Mouse (Mus musculus): ENCODE data around the gene Hhatl. TPM values are rescaled to one million over a fixed set of nuclear protein-coding genes. Genes with fewer than 3 reads are reported as not detected.
A peak's percentile ranks its signal among the peaks of the same experiment; 100 is the strongest.

Hhatl gene
- polyA plus RNA-seq, 1 experiment from 2014 or later, result 1.8 TPM

DNA sequence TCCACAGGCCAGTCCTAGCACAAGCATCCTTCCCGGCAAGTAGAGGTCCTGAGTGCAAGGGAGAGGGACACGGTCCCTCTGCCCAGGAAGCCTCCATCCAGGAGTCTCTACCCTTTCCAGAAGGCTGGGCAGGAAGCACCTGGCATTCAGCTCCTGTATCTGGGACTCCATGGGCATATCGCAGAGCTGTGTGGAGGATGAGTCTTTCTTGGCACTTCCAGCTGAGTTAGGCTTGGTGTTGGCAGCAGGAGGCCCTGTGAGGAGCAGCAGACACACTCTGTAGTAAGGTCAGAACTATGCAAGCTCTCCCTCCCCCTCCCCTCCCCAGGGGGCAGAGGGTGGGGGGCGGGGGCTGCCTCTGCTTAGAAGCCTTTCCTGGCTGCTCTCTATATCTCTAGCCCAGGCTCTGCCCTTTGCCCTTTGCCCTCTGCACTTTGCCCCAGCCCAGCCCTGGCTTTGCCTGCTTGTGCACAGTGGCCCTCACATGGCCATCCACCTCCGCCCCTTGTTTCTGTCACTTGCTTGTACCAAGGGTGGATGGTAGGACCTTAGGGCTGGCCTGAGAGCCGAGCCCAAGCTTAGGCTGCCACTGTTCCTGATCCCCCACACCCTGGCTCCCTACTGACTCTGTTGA, 6.7 kb upstream of the Hhatl start:
- H3K9ac ChIP-seq, result no peak overlapping the region
- no peak for ATAC-seq (ENCODE audit: borderline replicate concordance, extremely low read depth, low FRiP score, low TSS enrichment)

DNA sequence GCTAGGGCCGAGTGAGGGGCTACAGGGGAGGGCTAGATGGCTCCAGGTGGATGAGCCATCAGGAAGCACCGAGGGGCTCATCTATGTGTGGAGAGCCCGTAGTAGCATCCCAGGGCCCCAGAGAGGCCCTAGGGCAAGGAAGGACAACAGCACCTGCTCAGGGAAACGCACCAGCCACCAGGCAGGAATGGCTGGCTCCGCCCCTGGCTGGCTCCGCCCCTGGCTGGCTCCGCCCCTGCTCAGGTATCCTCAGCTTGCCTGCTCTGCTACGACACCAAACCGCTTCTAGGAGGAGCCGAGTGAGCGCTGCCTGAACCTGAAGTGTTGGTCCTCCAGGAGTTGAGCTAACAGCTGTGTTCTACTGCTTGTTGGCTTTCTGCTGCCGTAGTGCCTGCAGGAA, 5.4 kb upstream of the Hhatl start:
- ATAC-seq (ENCODE audit: borderline replicate concordance, extremely low read depth, low FRiP score, low TSS enrichment), result peak; percentile 51

More for the DNA sequence above, 6.7 kb upstream of the Hhatl start:
- no peak overlapping the region for H3K27ac ChIP-seq
- no peak overlapping the region for H3K4me3 ChIP-seq
- H3K4me1 ChIP-seq, result peaks cover 3% of the 10 kb centered on the region; the same call in 1 of the 2 replicates
- no peaks in the 10 kb centered on the region for H3K9me3 ChIP-seq
- WGBS, result 36% methylated on average over 6 of the region's 6 CpGs
- no peak overlapping the region for H3K4me2 ChIP-seq
- H3K27me3 ChIP-seq, result no peaks in the 10 kb centered on the region
- no peaks in the 10 kb centered on the region for H3K36me3 ChIP-seq

GRCm38 (mm10) chr9:121794972-121795539, 2.7 kb upstream of the Hhatl start:
- no peak overlapping the region for H3K4me2 ChIP-seq
- H3K9me3 ChIP-seq, result no peaks in the 10 kb centered on the region
- H3K36me3 ChIP-seq, result no peaks in the 10 kb centered on the region
- no peak overlapping the region for H3K9ac ChIP-seq
- H3K27me3 ChIP-seq, result no peaks in the 10 kb centered on the region
- no peak overlapping the region for H3K4me3 ChIP-seq
- WGBS, result 50% methylated on average over 1 of the region's 1 CpGs
- H3K27ac ChIP-seq, result no peak overlapping the region
- peaks cover 10% of the 10 kb centered on the region; the same call in 1 of the 2 replicates for H3K4me1 ChIP-seq
- no peak for ATAC-seq (ENCODE audit: borderline replicate concordance, extremely low read depth, low FRiP score, low TSS enrichment)

More for the DNA sequence above, 5.4 kb upstream of the Hhatl start:
- Histone ChIP-seq H3K27me3 (no peaks in the 10 kb centered on the region), H3K4me1 (peaks cover 3% of the 10 kb centered on the region; the same call in 1 of the 2 replicates), H3K9me3 (no peaks in the 10 kb centered on the region), H3K27ac (no peak overlapping the region), H3K4me2 (peak overlapping the region; percentile 36), H3K36me3 (no peaks in the 10 kb centered on the region), H3K9ac (no peak overlapping the region), H3K4me3 (no peak overlapping the region)
- 12% methylated on average over 12 of the region's 12 CpGs for WGBS

DNA sequence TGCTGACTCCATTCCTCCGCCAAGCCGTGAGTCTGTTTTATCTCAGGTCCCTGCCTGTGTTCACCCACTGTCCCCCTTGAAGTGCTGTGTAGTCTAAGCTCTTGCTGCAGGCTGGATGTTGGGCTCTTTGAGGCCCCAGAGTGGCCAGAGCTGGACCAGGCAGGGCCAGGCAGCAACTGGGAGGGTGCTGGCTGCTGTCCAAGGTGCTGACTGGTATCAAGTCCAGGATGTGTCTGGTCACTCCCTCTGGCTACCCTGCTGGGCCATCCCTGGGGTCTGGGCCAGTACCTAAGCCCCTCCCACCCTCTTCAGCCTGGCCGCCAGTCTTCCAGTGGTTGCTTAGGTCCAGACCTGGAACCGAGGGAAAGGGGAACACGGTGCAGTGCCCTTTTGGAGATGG, 1.1 kb downstream of the Hhatl start:
- no peak overlapping the region for H3K4me2 ChIP-seq
- no peak overlapping the region for H3K27ac ChIP-seq
- no peaks in the 10 kb centered on the region for H3K36me3 ChIP-seq
- 0 out of 2 replicates have a peak, but pooled peaks have one; percentile 6 for ATAC-seq (ENCODE audit: borderline replicate concordance, extremely low read depth, low FRiP score, low TSS enrichment)
- H3K4me1 ChIP-seq, result peaks cover 7% of the 10 kb centered on the region; the same call in 1 of the 2 replicates
- H3K4me3 ChIP-seq, result no peak overlapping the region
- 0 out of 2 replicates have a peak, but pooled peaks cover 4% of the 10 kb centered on the region for H3K27me3 ChIP-seq
- 18% methylated on average over 5 of the region's 5 CpGs for WGBS
- H3K9me3 ChIP-seq, result no peaks in the 10 kb centered on the region
- no peak overlapping the region for H3K9ac ChIP-seq

DNA sequence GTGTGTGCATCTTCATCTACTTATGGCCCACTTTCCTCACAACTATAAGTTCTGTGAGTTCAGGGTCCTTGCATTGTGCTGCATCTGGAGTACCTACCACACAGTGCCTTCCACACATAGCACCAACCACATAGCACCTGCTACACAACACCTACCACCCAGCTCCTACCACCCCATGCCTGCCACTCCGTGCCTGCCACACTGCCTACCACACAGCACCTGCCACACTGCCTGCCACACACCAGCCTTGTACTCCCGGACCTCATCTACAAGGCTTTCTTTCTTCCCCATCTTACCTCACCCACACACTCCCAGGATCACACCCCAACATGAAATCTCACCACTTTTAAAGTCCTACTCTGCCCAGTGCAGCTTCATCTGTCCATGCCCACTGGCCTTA, 5.9 kb downstream of the Hhatl start:
- Histone ChIP-seq H3K4me1 (no peaks in the 10 kb centered on the region), H3K27me3 (0 out of 2 replicates have a peak, but pooled peaks cover 4% of the 10 kb centered on the region), H3K36me3 (no peaks in the 10 kb centered on the region), H3K4me3 (no peak overlapping the region), H3K27ac (no peak overlapping the region), H3K9ac (no peak overlapping the region), H3K4me2 (no peak overlapping the region), H3K9me3 (no peaks in the 10 kb centered on the region)
- 78% methylated on average over 2 of the region's 2 CpGs for WGBS
- ATAC-seq (ENCODE audit: borderline replicate concordance, extremely low read depth, low FRiP score, low TSS enrichment), result no peak

DNA sequence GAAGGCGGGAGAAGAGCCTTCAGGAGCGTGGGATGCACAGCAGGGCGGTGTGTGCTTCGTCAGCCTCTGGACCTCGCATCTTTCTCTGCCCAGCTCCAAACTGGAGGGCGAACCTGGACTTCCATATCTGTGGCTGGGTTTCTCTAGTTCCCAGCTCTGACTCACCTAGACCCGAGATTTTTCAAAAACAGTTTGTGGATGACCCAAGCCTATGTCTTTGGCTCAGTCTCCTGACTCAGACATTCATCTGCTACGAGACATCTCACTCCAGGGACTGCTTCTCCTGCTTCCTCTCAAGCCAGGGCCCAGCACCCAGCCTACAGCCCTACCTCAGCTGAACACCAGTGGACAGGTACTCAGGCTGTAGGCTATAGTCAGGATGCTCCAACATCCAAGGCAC, 7.0 kb downstream of the Hhatl start:
- Histone ChIP-seq H3K9me3 (no peaks in the 10 kb centered on the region), H3K36me3 (no peaks in the 10 kb centered on the region), H3K4me3 (no peak overlapping the region), H3K9ac (no peak overlapping the region), H3K4me2 (no peak overlapping the region), H3K27ac (no peak overlapping the region), H3K4me1 (no peaks in the 10 kb centered on the region), H3K27me3 (0 out of 2 replicates have a peak, but pooled peaks cover 4% of the 10 kb centered on the region)
- ATAC-seq (ENCODE audit: borderline replicate concordance, extremely low read depth, low FRiP score, low TSS enrichment), result no peak
- WGBS, result 79% methylated on average over 8 of the region's 8 CpGs

DNA sequence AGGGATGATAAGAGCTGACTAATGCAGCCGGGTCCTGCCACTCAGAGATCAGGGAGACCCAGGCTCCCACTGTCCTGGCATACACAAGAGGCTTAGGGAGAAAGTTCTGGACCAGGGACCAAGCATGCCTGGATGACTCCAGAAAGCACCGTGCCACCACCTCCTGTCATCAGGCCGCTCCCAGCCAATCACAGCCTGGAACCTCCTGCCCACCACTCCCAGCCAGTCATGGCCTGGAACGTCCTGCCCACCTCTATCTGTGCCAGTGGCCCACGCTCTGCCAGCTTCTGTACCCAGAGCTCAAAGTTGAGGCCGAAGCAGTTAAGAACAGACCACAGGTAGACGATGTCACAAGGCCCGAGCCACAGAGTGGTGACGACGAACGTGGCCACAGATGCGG, 7.5 kb downstream of the Hhatl start:
- no peak for ATAC-seq (ENCODE audit: borderline replicate concordance, extremely low read depth, low FRiP score, low TSS enrichment)
- no peak overlapping the region for H3K4me2 ChIP-seq

GRCm38 (mm10) chr9:121778066-121778624, 14.2 kb downstream of the Hhatl start:
- WGBS, result 10% methylated on average over 54 of the region's 54 CpGs
- H3K4me2 ChIP-seq, result peak overlapping the region; percentile 65
- H3K27ac ChIP-seq, result no peak overlapping the region

More for the DNA sequence above, 7.5 kb downstream of the Hhatl start:
- Histone ChIP-seq H3K27me3 (peaks cover 4% of the 10 kb centered on the region; the same call in 1 of the 2 replicates), H3K27ac (no peak overlapping the region), H3K4me3 (no peak overlapping the region), H3K4me1 (no peaks in the 10 kb centered on the region), H3K9me3 (no peaks in the 10 kb centered on the region), H3K36me3 (no peaks in the 10 kb centered on the region), H3K9ac (no peak overlapping the region)
- 78% methylated on average over 12 of the region's 12 CpGs for WGBS

DNA sequence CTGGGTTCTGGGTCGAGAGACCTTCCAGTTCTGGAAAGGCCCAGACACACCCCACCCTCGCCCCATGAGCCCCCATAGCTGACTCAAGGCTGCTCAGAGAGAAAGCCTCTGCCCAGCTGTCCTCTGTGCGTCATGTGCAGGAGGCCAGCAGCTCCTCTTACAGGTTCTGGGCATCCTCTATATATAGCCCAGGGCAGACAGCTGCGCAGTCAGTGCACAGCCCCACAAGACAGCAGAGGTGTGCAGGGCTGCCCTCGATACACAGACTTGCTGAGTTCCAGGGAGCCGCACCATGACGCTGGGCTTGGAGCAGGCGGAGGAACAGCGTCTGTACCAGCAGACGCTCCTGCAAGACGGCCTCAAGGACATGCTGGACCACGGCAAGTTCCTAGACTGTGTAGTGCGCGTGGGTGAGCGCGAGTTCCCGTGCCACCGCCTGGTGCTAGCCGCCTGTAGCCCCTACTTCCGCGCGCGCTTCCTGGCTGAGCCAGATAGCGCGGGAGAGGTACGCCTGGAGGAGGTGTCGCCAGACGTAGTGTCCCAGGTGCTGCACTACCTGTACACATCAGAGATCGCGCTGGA, 14.7 kb downstream of the Hhatl start, which contains the start of gene Klhl40:
Gene Klhl40 (plus strand): TSS at position 124 of the 582 bp plus-strand sequence.
- Histone ChIP-seq H3K4me2 (peak within 1 kb of the TSS; percentile 65), H3K27me3 (peaks cover 40% of the 10 kb centered on the region), H3K4me1 (peaks cover 11% of the 10 kb centered on the region), H3K9ac (no peak within 1 kb of the TSS), H3K9me3 (no peaks in the 10 kb centered on the region), H3K4me3 (peak within 1 kb of the TSS; percentile 28), H3K27ac (no peak within 1 kb of the TSS), H3K36me3 (no peaks in the 10 kb centered on the region)
- 12% methylated on average over 30 of the region's 30 CpGs for WGBS
- ATAC-seq (ENCODE audit: borderline replicate concordance, extremely low read depth, low FRiP score, low TSS enrichment), result peak; percentile 33; the same call in 1 of the 2 replicates

More at GRCm38 (mm10) chr9:121778066-121778624, 14.2 kb downstream of the Hhatl start:
- H3K4me3 ChIP-seq, result peak overlapping the region; percentile 28
- H3K9ac ChIP-seq, result no peak overlapping the region
- peaks cover 40% of the 10 kb centered on the region for H3K27me3 ChIP-seq
- H3K4me1 ChIP-seq, result peaks cover 11% of the 10 kb centered on the region
- peak; percentile 40; the same call in 1 of the 2 replicates for ATAC-seq (ENCODE audit: borderline replicate concordance, extremely low read depth, low FRiP score, low TSS enrichment)
- H3K9me3 ChIP-seq, result no peaks in the 10 kb centered on the region
- H3K36me3 ChIP-seq, result no peaks in the 10 kb centered on the region

- 77% methylated on average over 7 of the region's 7 CpGs for WGBS
- no peaks in the 10 kb centered on the region for H3K36me3 ChIP-seq
- no peak overlapping the region for H3K9ac ChIP-seq
- no peak overlapping the region for H3K4me2 ChIP-seq
- ATAC-seq (ENCODE audit: borderline replicate concordance, extremely low read depth, low FRiP score, low TSS enrichment), result no peak
- H3K4me3 ChIP-seq, result no peak overlapping the region
- no peaks in the 10 kb centered on the region for H3K9me3 ChIP-seq
- peaks cover 11% of the 10 kb centered on the region for H3K4me1 ChIP-seq
- peaks cover 40% of the 10 kb centered on the region for H3K27me3 ChIP-seq
- no peak overlapping the region for H3K27ac ChIP-seq
Observed at GRCm38 (mm10) chr9:121776511-121776910, 15.8 kb downstream of the Hhatl start.

DNA sequence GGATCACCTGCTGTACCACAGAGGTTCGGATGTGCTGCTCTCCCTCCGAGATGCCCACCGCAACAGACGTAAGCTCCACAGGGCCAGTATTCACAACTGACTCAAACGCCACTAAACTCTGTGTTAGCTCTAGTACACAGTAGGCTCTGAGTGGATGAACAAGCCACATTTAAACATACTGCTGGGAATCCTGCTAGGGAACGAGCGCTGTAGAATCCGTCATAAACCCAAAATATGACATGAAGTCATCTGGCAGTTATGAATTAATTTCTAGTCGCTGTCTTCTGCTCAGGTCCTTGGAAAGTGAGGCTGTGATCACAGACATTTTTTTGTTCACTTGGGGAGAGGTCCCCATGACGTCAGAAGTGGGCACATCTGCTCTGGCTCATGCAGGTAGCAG, 16.4 kb downstream of the Hhatl start:
- no peak overlapping the region for H3K4me3 ChIP-seq
- H3K27me3 ChIP-seq, result peaks cover 40% of the 10 kb centered on the region
- 73% methylated on average over 10 of the region's 10 CpGs for WGBS
- H3K4me2 ChIP-seq, result no peak overlapping the region
- no peak for ATAC-seq (ENCODE audit: borderline replicate concordance, extremely low read depth, low FRiP score, low TSS enrichment)
- H3K27ac ChIP-seq, result no peak overlapping the region
- H3K4me1 ChIP-seq, result peaks cover 11% of the 10 kb centered on the region
- no peaks in the 10 kb centered on the region for H3K36me3 ChIP-seq
- no peaks in the 10 kb centered on the region for H3K9me3 ChIP-seq
- H3K9ac ChIP-seq, result no peak overlapping the region

GRCm38 (mm10) chr9:121772412-121772811, 19.9 kb downstream of the Hhatl start:
- H3K9ac ChIP-seq, result no peak overlapping the region
- no peak overlapping the region for H3K4me3 ChIP-seq
- peaks cover 10% of the 10 kb centered on the region for H3K36me3 ChIP-seq
- no peaks in the 10 kb centered on the region for H3K9me3 ChIP-seq
- peaks cover 1% of the 10 kb centered on the region for H3K4me1 ChIP-seq
- H3K4me2 ChIP-seq, result no peak overlapping the region
- no peak for ATAC-seq (ENCODE audit: borderline replicate concordance, extremely low read depth, low FRiP score, low TSS enrichment)
- H3K27ac ChIP-seq, result no peak overlapping the region
- 50% methylated on average over 5 of the region's 5 CpGs for WGBS
- peaks cover 19% of the 10 kb centered on the region for H3K27me3 ChIP-seq

Measured in lung, embryonic 15.5 days (tissue).